Mouse (Mus musculus): ENCODE data around the gene Pkd2.

The Pkd2 gene

DNA sequence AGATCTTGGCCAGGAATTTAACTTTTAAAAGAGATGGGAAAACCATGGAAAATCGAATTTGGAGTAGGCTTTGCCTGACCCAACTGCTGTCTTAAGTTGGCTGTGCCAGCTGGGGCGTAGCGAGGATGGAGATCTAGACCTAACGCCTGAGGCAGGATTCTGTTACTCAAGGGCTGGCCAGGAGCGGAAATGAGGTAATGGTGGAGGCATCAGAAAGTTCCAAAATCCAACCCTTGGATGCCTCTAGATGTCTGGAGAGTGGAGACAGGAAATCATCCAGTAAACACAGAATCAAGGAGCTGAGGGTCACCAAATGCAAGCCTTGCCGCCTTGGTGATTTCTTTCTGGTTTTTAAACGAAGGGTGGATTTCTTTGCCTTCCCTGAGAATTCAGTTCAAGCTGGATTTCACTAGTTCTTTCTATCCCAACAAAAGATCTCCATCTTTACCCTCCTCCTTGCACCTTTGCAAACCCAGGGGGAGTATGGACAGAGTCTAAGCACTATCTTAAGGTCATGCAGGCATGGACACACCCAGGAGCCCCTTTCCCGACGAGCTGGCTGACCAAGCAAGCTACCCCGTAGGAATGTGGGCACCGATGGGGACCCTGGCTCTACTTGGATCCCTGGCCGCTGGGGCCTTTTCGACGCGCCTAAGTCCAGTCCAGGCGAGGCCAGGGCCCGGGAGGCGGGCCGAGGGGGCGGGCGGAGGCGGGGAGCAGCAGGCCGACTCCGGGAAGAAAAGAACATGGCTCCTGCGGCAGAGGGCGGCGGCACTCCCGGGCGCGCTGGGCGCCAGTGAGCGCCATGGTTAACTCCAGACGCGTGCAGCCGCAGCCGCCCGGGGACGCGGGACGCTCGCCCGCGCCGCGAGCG is at the start of gene Pkd2:
Gene Pkd2 (plus strand): TSS at position 619 of the 874 bp plus-strand sequence.
- POLR2A ChIA-PET = interaction anchor here (0.7 to 15.2 kb wide), 26 partner anchors 9 to 1371 kb away, joined by 3 to 210 read pairs (median 6); partner anchors contain the start of gene Spp1 (in 4 of the 4)

DNA sequence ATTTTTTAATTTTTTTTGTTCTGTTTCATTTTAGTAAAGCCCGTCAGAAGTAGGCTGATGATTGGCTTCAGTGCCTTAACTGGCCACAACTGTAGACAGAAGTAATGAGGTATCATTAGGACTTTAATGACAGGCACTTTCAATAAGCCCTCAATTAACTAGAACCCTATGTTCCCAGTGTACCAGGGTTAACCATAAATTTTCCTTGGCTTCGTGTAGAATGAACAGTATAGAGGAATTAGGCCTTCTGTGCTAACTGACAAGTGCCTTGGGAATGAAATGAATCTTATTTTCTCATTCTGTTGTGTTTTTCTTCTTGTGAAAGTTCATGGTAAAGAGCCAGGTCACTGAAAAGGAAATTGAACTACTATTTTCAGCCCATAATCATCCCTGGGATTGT is 43.3 kb upstream of the Pkd2 start:
- ChIA-PET CTCF (no interaction called here), POLR2A (interaction anchor here in 1 of 4 experiments (1.2 kb wide), 1 partner anchor 18 kb away, joined by 5 read pairs; the partner anchor contains the start of gene Spp1)

More for the DNA sequence above, at the start of gene Pkd2:
- CTCF ChIA-PET = interaction anchor here in 1 of 4 experiments (2.5 kb wide), 1 partner anchor 12 kb away, joined by 8 read pairs; no protein-coding TSS in a partner anchor

DNA sequence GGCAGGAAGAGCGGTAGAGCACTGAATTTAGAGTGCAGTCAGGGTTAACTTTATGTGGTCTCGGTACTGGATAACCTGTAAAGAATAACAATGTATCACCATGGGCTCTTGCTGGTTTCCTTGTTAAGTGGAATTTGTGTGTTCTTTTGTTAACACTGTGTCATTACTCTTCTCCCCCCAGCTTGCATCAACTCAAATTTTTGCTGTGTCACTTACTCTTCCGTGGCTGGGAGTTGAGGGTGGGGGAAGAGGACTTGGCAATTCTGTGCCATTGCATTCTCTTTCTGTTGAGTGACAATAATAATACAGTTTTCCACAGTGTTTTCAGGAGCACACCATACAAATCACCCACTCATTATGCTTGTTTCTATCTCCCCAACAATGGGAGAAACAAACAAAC is 42.2 kb upstream of the Pkd2 start:
- POLR2A ChIA-PET = no interaction called here
- CTCF ChIA-PET = no interaction called here

DNA sequence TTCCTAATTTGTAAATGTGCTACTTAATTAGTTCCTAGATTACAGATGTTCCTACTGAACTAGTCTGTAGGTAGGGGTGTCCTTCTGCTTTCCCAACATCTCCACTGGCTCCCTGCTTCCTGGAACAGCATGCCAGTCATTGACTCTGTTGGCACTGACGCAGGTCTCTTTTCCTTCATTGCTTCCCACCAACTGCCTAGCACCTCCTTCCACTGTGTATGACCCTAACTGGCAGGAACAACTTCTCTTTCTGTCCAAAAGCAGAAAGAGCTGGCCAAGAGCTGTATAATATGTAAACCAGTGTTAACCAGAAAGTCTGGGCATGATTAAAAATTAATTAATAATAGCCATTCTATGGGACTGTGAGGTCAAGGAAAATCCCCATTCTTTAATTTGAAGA is 41.5 kb upstream of the Pkd2 start:
- ChIA-PET POLR2A (no interaction called here), CTCF (no interaction called here)

DNA sequence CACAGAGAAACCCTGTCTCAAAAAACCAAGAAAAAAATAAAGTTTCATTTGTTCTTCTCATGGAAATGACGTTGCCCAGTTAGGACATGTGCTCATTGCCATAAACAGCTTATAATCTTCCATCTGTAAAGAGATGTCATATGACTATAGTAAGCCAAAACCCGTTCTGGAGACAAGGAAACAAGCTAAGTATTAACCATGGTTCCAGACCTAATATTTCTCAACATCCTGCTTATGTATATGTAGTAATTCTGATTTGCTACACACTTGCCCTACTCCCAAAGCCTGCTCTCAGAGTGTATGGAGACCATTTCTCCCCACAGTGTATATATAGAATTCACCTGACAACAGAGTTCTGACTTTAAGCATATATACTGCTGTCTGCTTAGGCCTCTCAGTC is 37.2 kb upstream of the Pkd2 start:
- ChIA-PET CTCF (no interaction called here), POLR2A (interaction anchor here in 2 of 4 experiments (1.0 to 2.1 kb wide), 2 partner anchors 12 to 65 kb away, joined by 4 to 11 read pairs; partner anchors contain the start of gene Spp1 (in 1 of the 2))

DNA sequence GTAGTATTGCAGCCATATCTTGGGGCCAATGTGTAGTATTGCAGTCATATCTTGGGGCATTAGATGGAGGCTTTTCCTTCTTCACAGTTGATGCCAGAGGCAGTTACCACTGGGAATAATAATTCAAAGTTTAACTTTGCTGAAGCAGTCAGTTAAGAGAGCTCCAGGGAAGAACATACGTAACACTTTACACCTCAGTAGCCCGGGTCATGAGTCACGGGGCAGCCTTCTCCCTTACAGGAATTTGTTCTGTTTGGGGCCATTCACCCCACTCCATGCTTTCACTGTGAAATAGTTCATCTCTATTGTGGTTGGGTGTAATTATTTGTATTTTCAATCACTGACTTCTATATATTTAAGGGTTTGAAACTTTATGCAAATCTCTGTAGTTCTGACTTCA is 35.4 kb upstream of the Pkd2 start:
- ChIA-PET POLR2A (interaction anchor here in 2 of 4 experiments (1.3 to 2.1 kb wide), 2 partner anchors 10 kb away, joined by 5 to 11 read pairs; partner anchors contain the start of gene Spp1 (in 1 of the 2)), CTCF (no interaction called here)

DNA sequence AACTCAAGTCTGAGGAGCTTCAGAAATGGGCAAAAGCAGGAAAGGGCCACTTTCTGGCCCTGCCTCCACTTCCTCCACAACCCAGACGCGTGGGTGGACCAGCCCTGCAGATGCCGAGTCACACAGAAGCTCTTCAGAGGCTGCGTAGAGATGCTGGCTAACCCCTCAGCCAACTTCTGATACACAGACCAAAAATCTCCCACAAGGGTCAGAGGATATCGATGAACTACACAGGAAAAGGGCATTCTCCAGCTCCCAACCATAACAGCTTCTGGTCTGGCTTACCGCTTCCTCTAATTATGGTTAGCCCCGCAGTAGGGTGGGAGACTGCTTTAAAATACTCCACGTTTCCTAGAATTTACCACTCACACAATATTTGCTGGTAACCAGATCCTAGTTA is 33.3 kb upstream of the Pkd2 start:
- ChIA-PET CTCF (no interaction called here), POLR2A (interaction anchor here in 3 of 4 experiments (0.9 to 2.5 kb wide), 11 partner anchors 8 to 317 kb away, joined by 3 to 20 read pairs (median 4); partner anchors contain the start of gene Spp1 (in 3 of the 3))

DNA sequence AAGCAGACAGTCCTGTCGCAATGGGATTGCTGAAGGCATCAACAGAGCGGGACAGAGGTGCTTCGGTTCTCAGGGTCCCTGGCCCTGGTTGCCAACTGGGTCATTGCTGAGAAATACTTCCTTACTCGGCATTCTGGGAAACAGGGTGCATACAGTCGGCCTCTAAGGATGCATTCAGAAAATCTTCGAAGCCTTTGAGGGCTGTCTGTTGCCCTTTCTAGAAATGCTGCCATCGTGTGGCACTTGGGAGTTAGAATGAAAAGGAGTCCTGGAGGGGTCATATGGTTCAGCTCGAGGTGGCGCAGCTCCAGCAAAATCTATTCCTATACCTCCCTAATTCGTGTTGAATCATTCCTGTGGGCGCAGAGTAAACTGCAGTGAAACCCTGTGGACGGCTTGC is 26.4 kb upstream of the Pkd2 start:
- POLR2A ChIA-PET = interaction anchor here (1.0 to 5.8 kb wide), 20 partner anchors 9 to 430 kb away, joined by 3 to 114 read pairs (median 20); partner anchors contain the start of genes Pkd2 (in 2 of the 4) and BC005561 (in 1 of the 4)
- CTCF ChIA-PET = interaction anchor here in 1 of 4 experiments (1.0 to 2.2 kb wide), 4 partner anchors 8 to 90 kb away, joined by 3 to 14 read pairs (median 4); no protein-coding TSS in a partner anchor

DNA sequence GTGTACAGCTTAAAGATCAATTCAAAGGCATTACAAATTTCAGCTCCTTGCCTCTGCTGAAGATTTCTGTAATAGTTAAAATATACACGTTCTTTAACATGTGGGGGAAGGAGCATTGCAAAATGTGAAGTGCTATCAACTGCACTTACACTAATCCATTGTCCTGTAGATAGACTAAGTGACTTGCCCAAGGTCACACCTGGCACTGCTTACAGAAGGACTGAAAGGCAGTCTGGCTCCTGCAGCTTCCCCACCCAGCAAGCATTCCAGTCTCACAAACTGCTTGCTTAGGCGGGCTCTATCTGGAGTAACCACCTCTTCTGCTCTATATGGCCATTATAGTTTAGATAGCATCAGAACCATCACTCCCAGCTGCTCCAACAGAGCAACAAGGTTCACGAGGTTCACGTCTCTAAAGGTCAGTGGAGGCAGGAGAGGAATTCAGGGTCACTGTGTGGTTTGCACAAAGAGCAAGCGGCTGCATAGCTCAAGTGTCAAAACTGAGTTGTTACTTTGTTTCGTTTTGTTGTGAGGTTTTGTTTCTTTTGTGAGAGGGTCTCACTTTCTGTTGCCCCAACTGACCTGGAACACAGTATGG is 25.2 kb upstream of the Pkd2 start:
- ChIA-PET POLR2A (interaction anchor here (0.5 to 5.8 kb wide), 66 partner anchors 9 to 434 kb away, joined by 3 to 114 read pairs (median 5); partner anchors contain the start of genes BC005561 (in 3 of the 4) and Pkd2 (in 3 of the 4)), CTCF (interaction anchor here (0.6 to 2.2 kb wide), 9 partner anchors 8 to 1863 kb away, joined by 3 to 14 read pairs (median 4); no protein-coding TSS in a partner anchor)

DNA sequence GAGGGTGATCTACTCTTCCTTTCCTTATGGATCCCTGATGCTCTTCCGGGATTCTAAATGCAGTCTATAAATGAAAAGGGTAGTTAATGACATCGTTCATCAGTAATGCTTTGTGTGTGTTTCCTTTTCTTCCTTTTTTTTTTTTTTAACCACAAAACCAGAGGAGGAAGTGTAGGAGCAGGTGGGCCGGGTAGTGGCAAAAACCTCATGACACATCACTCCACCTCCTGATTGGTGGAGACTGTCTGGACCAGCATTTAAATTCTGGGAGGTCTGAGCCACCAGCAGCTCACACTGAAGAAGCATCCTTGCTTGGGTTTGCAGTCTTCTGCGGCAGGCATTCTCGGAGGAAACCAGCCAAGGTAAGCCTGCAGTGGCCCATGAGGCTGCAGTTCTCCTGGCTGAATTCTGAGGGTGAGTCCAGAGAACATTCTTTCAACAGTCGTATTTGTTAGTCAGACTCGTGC is 24.4 kb upstream of the Pkd2 start, which contains the start of gene Spp1:
Gene Spp1 (plus strand): TSS at position 284 of the 467 bp plus-strand sequence.
- POLR2A ChIA-PET = interaction anchor here (0.5 to 5.8 kb wide), 59 partner anchors 8 to 1910 kb away, joined by 3 to 114 read pairs (median 5); partner anchors contain the start of genes Pkd2 (in 3 of the 4) and BC005561 (in 1 of the 4)
- CTCF ChIA-PET = interaction anchor here in 3 of 4 experiments (0.7 to 1.4 kb wide), 3 partner anchors 8 to 507 kb away, joined by 3 to 6 read pairs (median 5); no protein-coding TSS in a partner anchor

DNA sequence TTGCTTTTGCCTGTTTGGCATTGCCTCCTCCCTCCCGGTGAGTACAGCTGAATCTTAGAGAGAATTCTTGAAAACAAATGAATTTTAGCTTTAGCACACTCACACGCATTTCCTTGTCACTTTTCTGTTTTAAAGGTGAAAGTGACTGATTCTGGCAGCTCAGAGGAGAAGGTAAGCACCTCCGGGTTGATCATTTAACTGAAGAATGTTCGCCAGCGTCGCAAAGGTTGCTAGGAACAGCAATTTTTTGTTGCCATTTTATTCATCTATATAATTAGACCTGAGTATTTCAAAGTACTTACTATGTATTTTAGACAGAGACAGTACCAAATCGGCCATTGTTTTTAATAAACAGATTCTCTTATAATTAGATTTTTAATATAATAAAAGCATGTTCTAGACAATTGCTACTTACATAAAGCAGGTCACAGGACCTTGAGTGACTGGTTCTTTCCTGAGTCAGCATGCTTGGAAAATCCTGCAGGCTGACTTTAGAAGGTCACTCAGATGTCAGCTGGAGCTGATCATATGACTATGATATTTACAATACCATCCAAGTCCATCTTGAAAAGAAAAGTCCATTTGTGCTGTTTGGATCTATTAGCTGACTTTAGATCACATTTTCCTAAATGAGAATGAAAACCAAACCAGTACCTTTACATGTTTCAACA is 22.7 kb upstream of the Pkd2 start:
- ChIA-PET POLR2A (interaction anchor here (0.7 to 5.8 kb wide), 22 partner anchors 10 to 594 kb away, joined by 3 to 81 read pairs (median 6); partner anchors contain the start of gene Pkd2 (in 3 of the 4)), CTCF (interaction anchor here in 1 of 4 experiments (0.5 kb wide), 1 partner anchor 96 kb away, joined by 5 read pairs; no protein-coding TSS in a partner anchor)

DNA sequence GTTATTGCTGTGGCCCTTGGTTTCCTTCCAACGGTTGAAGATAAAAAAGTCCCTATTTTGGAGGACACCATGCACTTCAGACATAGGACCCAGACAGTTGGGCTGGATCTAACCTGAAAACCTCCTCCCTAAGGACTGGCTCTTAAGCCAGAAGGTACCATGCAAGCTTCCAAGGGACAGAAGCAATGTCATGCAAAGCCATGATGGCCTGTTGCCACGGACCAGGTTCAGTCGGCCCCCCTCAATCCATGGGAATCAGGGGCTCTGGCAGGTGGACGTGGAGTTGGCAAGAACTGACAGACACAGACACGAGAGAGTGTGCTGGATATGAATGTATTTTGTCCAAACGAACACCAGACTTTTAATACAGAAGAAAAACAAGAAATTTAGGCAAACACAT is 16.9 kb upstream of the Pkd2 start:
- CTCF ChIA-PET = interaction anchor here in 2 of 4 experiments (1.3 to 2.6 kb wide), 2 partner anchors 8 to 9 kb away, joined by 6 to 14 read pairs; no protein-coding TSS in a partner anchor
- POLR2A ChIA-PET = interaction anchor here (0.6 to 6.4 kb wide), 27 partner anchors 8 to 749 kb away, joined by 3 to 210 read pairs (median 7); partner anchors contain the start of genes Pkd2 (in 3 of the 4), Spp1 (in 3 of the 4) and BC005561 (in 1 of the 4)

DNA sequence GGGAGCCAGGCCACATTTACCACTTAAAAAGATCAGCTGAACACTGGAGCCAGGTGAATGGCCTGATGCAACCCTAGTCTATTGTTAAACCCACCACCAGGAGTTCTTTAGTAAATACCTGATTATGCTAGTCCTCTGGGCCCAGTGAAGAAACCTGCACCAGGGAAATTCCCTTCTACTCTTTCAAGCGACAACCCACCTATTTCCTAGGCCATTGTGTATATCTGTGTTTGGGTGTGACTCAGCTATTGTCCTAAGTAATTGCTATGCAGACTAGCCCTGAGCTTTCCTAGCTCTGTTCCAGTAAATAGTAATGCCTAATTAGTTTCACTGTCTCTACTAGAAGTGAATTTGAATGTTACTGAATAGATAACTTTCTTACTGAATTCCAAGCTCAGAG is 16.4 kb upstream of the Pkd2 start:
- ChIA-PET CTCF (interaction anchor here in 2 of 4 experiments (1.3 to 2.6 kb wide), 2 partner anchors 9 to 10 kb away, joined by 6 to 14 read pairs; no protein-coding TSS in a partner anchor), POLR2A (interaction anchor here (0.6 to 6.4 kb wide), 29 partner anchors 9 to 749 kb away, joined by 3 to 210 read pairs (median 7); partner anchors contain the start of genes Pkd2 (in 3 of the 4), Spp1 (in 3 of the 4) and BC005561 (in 1 of the 4))

DNA sequence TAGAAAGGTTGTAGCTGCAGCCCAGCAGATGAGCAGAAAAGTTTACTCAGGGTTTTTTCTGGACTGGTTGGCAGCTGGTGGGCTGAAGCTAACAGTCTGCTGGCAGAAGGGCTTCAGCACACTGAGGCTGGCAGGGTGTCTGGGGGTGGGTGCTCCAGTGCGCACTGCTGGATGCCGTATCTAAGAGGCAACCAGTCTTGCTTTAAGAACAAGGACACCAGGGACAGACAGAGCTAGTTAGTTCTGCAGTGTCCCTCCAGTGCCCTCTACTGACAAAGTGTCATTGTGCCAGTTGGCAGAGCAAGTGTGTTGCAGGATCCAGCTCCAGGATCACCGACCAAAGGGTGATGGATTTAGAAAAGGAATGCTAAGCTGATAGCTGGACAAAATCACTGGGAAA is 13.1 kb upstream of the Pkd2 start:
- POLR2A ChIA-PET = interaction anchor here (0.6 to 6.3 kb wide), 23 partner anchors 8 to 722 kb away, joined by 3 to 32 read pairs (median 5); partner anchors contain the start of genes Pkd2 (in 3 of the 4) and Spp1 (in 3 of the 4)

DNA sequence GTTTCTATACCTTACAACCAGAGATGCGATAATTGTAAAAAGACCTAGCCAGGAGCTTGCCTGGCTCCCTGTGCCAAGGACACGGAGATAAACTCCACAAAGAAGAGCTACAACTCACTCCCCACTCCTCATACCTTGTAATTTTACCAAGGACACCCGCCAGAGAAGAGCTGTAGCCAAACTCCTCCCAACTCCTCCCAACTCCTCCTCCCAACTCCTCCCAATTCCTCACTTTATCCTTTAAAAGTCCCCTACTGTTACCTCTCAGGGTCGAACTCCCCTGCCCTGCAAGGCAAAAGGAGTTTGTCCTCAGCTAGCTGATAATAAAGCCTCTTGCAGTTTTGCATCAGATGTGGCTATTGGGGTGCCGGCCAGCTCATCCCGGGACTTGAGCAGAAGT is 10.9 kb upstream of the Pkd2 start:
- CTCF ChIA-PET = interaction anchor here in 3 of 4 experiments (0.6 to 1.4 kb wide), 4 partner anchors 24 to 122 kb away, joined by 3 to 5 read pairs (median 3); no protein-coding TSS in a partner anchor
- POLR2A ChIA-PET = interaction anchor here in 3 of 4 experiments (0.8 to 6.3 kb wide), 14 partner anchors 8 to 123 kb away, joined by 3 to 44 read pairs (median 14); partner anchors contain the start of genes Pkd2 (in 2 of the 3) and Spp1 (in 2 of the 3)

More for the DNA sequence above, 13.1 kb upstream of the Pkd2 start:
- CTCF ChIA-PET = interaction anchor here (0.5 to 2.0 kb wide), 25 partner anchors 12 to 1489 kb away, joined by 3 to 10 read pairs (median 4); partner anchors contain the start of gene Pkd2 (in 1 of the 4)

DNA sequence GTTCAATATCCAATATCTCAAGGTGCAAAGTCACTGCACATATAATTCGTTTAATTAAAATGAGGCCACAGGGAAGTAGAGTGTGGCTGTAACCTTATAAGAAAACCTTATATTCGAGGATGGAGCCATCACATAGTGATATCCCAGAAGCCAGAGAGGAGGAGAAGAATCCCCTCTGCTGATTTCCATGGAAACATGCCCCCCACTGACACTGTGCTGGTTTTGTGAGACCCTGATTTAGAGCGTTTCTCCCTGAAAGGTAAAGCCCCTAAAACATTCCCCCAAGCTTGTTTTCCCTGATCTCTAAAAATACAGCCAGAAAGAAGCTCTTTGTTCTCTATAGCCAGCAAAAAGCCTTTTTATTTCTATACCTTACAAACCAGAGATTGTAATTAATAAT is 9.8 kb upstream of the Pkd2 start:
- POLR2A ChIA-PET = interaction anchor here in 3 of 4 experiments (0.7 to 8.1 kb wide), 15 partner anchors 8 to 28 kb away, joined by 3 to 51 read pairs (median 15); partner anchors contain the start of genes Spp1 (in 3 of the 3) and Pkd2 (in 2 of the 3)
- CTCF ChIA-PET = interaction anchor here in 3 of 4 experiments (1.0 to 1.4 kb wide), 3 partner anchors 23 to 104 kb away, joined by 3 to 5 read pairs (median 3); no protein-coding TSS in a partner anchor

DNA sequence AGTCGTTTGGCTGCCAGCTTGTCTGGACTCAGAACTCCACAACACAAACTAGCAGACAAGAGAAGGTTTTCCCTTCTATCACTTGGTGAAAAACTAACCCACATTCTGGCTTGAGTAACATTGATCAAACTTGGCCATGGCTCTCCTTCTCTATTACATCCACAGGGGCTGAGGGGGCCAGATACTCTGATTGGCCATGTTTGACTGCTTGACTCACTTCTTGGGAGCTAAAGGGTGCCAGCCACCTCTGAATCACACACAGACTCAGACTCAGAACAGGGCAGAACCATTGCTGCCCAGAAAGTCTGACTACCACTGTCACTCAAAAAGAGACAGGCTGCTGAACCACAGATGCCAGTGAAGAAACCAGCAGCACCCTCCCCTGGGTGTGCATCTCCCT is 6.2 kb upstream of the Pkd2 start:
- POLR2A ChIA-PET = interaction anchor here in 2 of 4 experiments (0.7 to 8.1 kb wide), 3 partner anchors 12 to 100 kb away, joined by 3 to 51 read pairs (median 4); no protein-coding TSS in a partner anchor
- CTCF ChIA-PET = no interaction called here

Measured in embryonic stem cell, embryonic (primary cell).